Mouse (Mus musculus) liver, postnatal 0 days (tissue): ENCODE data around the gene Spag7.

Source experiments
- CTCF ChIP-seq: sonication (generic); IDR thresholded peaks from 2 replicates; pipeline ENCODE4 v1.5.1; 2016; ENCODE audit warnings: antibody characterized with exemption, low read depth
- EP300 ChIP-seq: IDR thresholded peaks from 2 replicates; pipeline ENCODE4 v1.6.1; 2016; ENCODE audit warnings: antibody characterized with exemption, low read depth, mild to moderate bottlenecking

GRCm38 (mm10) chr11:70679361-70679760 lies 10.1 kb upstream of the Spag7 start:
- TF ChIP-seq EP300 = no peak
- no peak for TF ChIP-seq CTCF
